Mouse (Mus musculus) stomach, embryonic 15.5 days (tissue): Measurements from ENCODE around the gene Eif4e1b. TPM values are rescaled to one million over a fixed set of nuclear protein-coding genes. Genes with fewer than 3 reads are reported as not detected.

Source experiments
- ATAC-seq: fragments of 200-750 bp; cut with Nextera tagmentation; 2 replicates; pipeline ENCODE4 v1.8.0; 2017; ENCODE audit warnings: low read depth, moderate number of reproducible peaks, moderate TSS enrichment; ENCODE audit not compliant: insufficient read depth, low FRiP score
- H3K27ac ChIP-seq: fragments of 300-500 bp; sonication (generic); 2 replicates; pipeline ENCODE4 v1.5.1; 2015; ENCODE audit warnings: mild to moderate bottlenecking, inconsistent platforms
- H3K27me3 ChIP-seq: fragments of 300-500 bp; sonication (generic); replicated peaks from 2 replicates; pipeline ENCODE4 v1.6.1; 2015; ENCODE audit warnings: inconsistent platforms
- H3K36me3 ChIP-seq: fragments of 300-500 bp; sonication (generic); 2 replicates; pipeline ENCODE4 v1.6.1; 2015; ENCODE audit warnings: inconsistent platforms
- H3K4me1 ChIP-seq: fragments of 300-500 bp; sonication (generic); 2 replicates; pipeline ENCODE4 v1.6.1; 2015; ENCODE audit warnings: inconsistent platforms
- H3K4me2 ChIP-seq: fragments of 300-500 bp; sonication (generic); 2 replicates; pipeline ENCODE4 v1.6.1; 2015; ENCODE audit warnings: mild to moderate bottlenecking, inconsistent platforms
- H3K4me3 ChIP-seq: fragments of 300-500 bp; sonication (generic); replicated peaks from 2 replicates; pipeline ENCODE4 v1.5.1; 2015; ENCODE audit warnings: inconsistent platforms
- H3K9ac ChIP-seq: fragments of 300-500 bp; sonication (generic); 2 replicates; pipeline ENCODE4 v1.6.1; 2015; ENCODE audit warnings: inconsistent platforms
- H3K9me3 ChIP-seq: fragments of 300-500 bp; sonication (generic); 2 replicates; pipeline ENCODE4 v1.6.1; 2016; ENCODE audit warnings: inconsistent platforms
- WGBS: fragments of 180-500 bp; shearing (Covaris S2); methylation state at CpG from one replicate; pipeline ENCODE4 v1.1.7; 2015; 5-methylcytosine and 5-hydroxymethylcytosine counted together
- polyA plus RNA-seq: library from polyadenylated mRNA; unstranded; fragments of >200 nt; fragmentation: Nextera tagmentation; extraction: Ambion mirVana; gene quantifications from 2 replicates; pipeline ENCODE4 v1.2.1, GENCODE M21; 2015

The Eif4e1b gene
- polyA plus RNA-seq, 1 experiment from 2014 or later: not detected

GRCm38 (mm10) chr13:54837471-54837889 lies 53.7 kb downstream of the Eif4e1b start:
- Histone ChIP-seq H3K27me3 (no peaks in the 10 kb centered on the region), H3K4me3 (no peak overlapping the region), H3K36me3 (no peaks in the 10 kb centered on the region), H3K4me2 (no peak overlapping the region), H3K27ac (no peak overlapping the region), H3K9ac (no peak overlapping the region), H3K4me1 (no peaks in the 10 kb centered on the region), H3K9me3 (no peaks in the 10 kb centered on the region)
- WGBS: 12% methylated on average over 9 of the region's 9 CpGs
- no peak for ATAC-seq

Other genes starting within 250 kb of the Eif4e1b start
- gene 4833439L19Rik, start 218.6 kb upstream of the Eif4e1b start, polyA plus RNA-seq: 109 and 115 TPM in 2 replicates
- 25.9 and 26.3 TPM in 2 replicates for gene Arl10, start 209.0 kb upstream of the Eif4e1b start, polyA plus RNA-seq
- 85.9 and 88.2 TPM in 2 replicates for gene Nop16, start 193.9 kb upstream of the Eif4e1b start, polyA plus RNA-seq
- gene Higd2a, start 193.8 kb upstream of the Eif4e1b start, polyA plus RNA-seq: 193 and 207 TPM in 2 replicates
- gene Cltb, start 172.7 kb upstream of the Eif4e1b start, polyA plus RNA-seq: 62.5 and 82.6 TPM in 2 replicates
- gene Faf2, start 162.2 kb upstream of the Eif4e1b start, polyA plus RNA-seq: 69.9 and 75.3 TPM in 2 replicates
- 69.1 and 76.4 TPM in 2 replicates for gene Rnf44, start 90.1 kb upstream of the Eif4e1b start, polyA plus RNA-seq
- 7.9 and 8.7 TPM in 2 replicates for gene Cdhr2, start 82.5 kb upstream of the Eif4e1b start, polyA plus RNA-seq
- gene Gprin1, start 34.1 kb upstream of the Eif4e1b start, polyA plus RNA-seq: 0.77 and 0.80 TPM in 2 replicates
- 0.21 and 0.37 TPM in 2 replicates for gene Sncb, start 17.4 kb upstream of the Eif4e1b start, polyA plus RNA-seq
- gene Tspan17, start 5.4 kb downstream of the Eif4e1b start, polyA plus RNA-seq: 14.7 and 15.6 TPM in 2 replicates
- gene Unc5a, start 165.4 kb downstream of the Eif4e1b start, polyA plus RNA-seq: 4.0 TPM in 2 replicates
- gene Hk3, start 237.4 kb downstream of the Eif4e1b start, polyA plus RNA-seq: 2.0 and 2.2 TPM in 2 replicates